Mouse (Mus musculus) CH12.LX (cell line): ENCODE data around the gene Eepd1. TPM values are rescaled to one million over a fixed set of nuclear protein-coding genes. Genes with fewer than 3 reads are reported as not detected.

Source experiments
- DNase-seq: peaks from one replicate; pipeline ENCODE4 v3.0.0-alpha.2; 2013; ENCODE audit errors: extremely low read depth
- H3K27ac ChIP-seq: 2 replicates; pipeline ENCODE4 v1.5.1; 2012; ENCODE audit warnings: low read depth, mild to moderate bottlenecking, control low read depth, moderate library complexity; ENCODE audit not compliant: insufficient read depth
- H3K27me3 ChIP-seq: replicated peaks from 2 replicates; pipeline ENCODE3; 2012; ENCODE audit warnings: inconsistent platforms
- H3K36me3 ChIP-seq, 2 experiments: replicated peaks in 1 of 2; 2 replicates each; pipeline versions ENCODE3 to v1.6.1; 2012; ENCODE audit warnings: inconsistent platforms in 1 of 2, low read length in 1 of 2, mild to moderate bottlenecking in 1 of 2, mixed read lengths in 1 of 2, moderate library complexity in 1 of 2; ENCODE audit not compliant: control insufficient read depth in 1 of 2, insufficient read depth in 1 of 2
- H3K4me1 ChIP-seq, 2 experiments: 2 replicates each; pipeline ENCODE4 v1.6.1; 2012; ENCODE audit warnings: inconsistent platforms in 1 of 2, moderate library complexity in 1 of 2; ENCODE audit not compliant: insufficient read depth in 2 of 2, control insufficient read depth in 1 of 2
- H3K4me2 ChIP-seq: 2 replicates; pipeline ENCODE4 v1.6.1; 2012; ENCODE audit warnings: low read depth, mild to moderate bottlenecking, control low read depth; ENCODE audit not compliant: poor library complexity, insufficient read depth, severe bottlenecking
- H3K4me3 ChIP-seq, 3 experiments: fragments of 150-350 bp in 1 of 3; sonication (generic) in 1 of 3; replicated peaks in 1 of 3; 2 replicates each; pipeline versions ENCODE3 to v1.5.1; 2011 to 2012; ENCODE audit warnings: low read depth in 2 of 3, low read length in 2 of 3, mild to moderate bottlenecking in 2 of 3, moderate library complexity in 2 of 3, control low read depth in 1 of 3, improper control_type of control experiment in 1 of 3, inconsistent platforms in 1 of 3, mixed read lengths in 1 of 3; ENCODE audit not compliant: poor library complexity in 1 of 3
- H3K79me2 ChIP-seq: replicated peaks from 2 replicates; pipeline ENCODE4 v1.6.1; 2012; ENCODE audit warnings: mild to moderate bottlenecking, moderate library complexity; ENCODE audit not compliant: control insufficient read depth, poor library complexity, insufficient read depth, severe bottlenecking; ENCODE audit errors: extremely low read depth
- H3K9ac ChIP-seq: 2 replicates; pipeline ENCODE4 v1.6.1; 2012; ENCODE audit warnings: low read depth, mild to moderate bottlenecking, control low read depth, moderate library complexity; ENCODE audit not compliant: insufficient read depth
- H3K9me3 ChIP-seq: replicated peaks from 2 replicates; pipeline ENCODE3; 2012; ENCODE audit warnings: low read length, inconsistent platforms, mixed read lengths
- CHD1 ChIP-seq: IDR thresholded peaks from 2 replicates; pipeline ENCODE4 v1.6.1; 2012; ENCODE audit warnings: low read depth, low read length, improper control_type of control experiment, inconsistent platforms
- E2F4 ChIP-seq: IDR thresholded peaks from 2 replicates; pipeline ENCODE4 v1.6.1; 2011; ENCODE audit warnings: low read depth, low read length, improper control_type of control experiment; ENCODE audit not compliant: insufficient replicate concordance
- EP300 ChIP-seq: IDR thresholded peaks from 2 replicates; pipeline ENCODE4 v1.6.1; 2011; ENCODE audit warnings: low read length, improper control_type of control experiment
- ETS1 ChIP-seq: conservative IDR thresholded peaks from 2 replicates; pipeline ENCODE4 v1.6.1; 2012; ENCODE audit warnings: low read depth, mild to moderate bottlenecking, inconsistent platforms, low read length, improper control_type of control experiment, moderate library complexity
- IRF4 ChIP-seq: IDR thresholded peaks from 2 replicates; pipeline ENCODE4 v1.6.1; 2014; ENCODE audit warnings: low read depth, mild to moderate bottlenecking, inconsistent platforms, low read length, improper control_type of control experiment
- JUN ChIP-seq: IDR thresholded peaks from 2 replicates; pipeline ENCODE4 v1.6.1; 2011; ENCODE audit warnings: low read depth, mild to moderate bottlenecking, low read length, improper control_type of control experiment, moderate library complexity; ENCODE audit not compliant: insufficient read depth
- JUND ChIP-seq: conservative IDR thresholded peaks from 2 replicates; pipeline ENCODE4 v1.6.1; 2011; ENCODE audit warnings: low read depth, low read length, improper control_type of control experiment
- MAFK ChIP-seq: IDR thresholded peaks from 2 replicates; pipeline ENCODE4 v1.6.1; 2011; ENCODE audit warnings: low read length, improper control_type of control experiment; ENCODE audit not compliant: insufficient replicate concordance
- MAX ChIP-seq: IDR thresholded peaks from 2 replicates; pipeline ENCODE4 v1.6.1; 2011; ENCODE audit warnings: low read length, improper control_type of control experiment
- MAZ ChIP-seq: IDR thresholded peaks from 2 replicates; pipeline ENCODE4 v1.6.1; 2012; ENCODE audit warnings: low read depth, mild to moderate bottlenecking, inconsistent platforms, low read length, improper control_type of control experiment, moderate library complexity
- MEF2A ChIP-seq: IDR thresholded peaks from 2 replicates; pipeline ENCODE4 v1.6.1; 2014; ENCODE audit warnings: low read depth, mild to moderate bottlenecking, inconsistent platforms, low read length, improper control_type of control experiment, borderline replicate concordance
- MYC ChIP-seq: IDR thresholded peaks from 2 replicates; pipeline ENCODE4 v1.6.1; 2011; ENCODE audit warnings: low read depth, mild to moderate bottlenecking, improper control_type of control experiment, low read length
- NELFE ChIP-seq: IDR thresholded peaks from 2 replicates; pipeline ENCODE4 v1.6.1; 2011; ENCODE audit warnings: low read depth, low read length, improper control_type of control experiment
- NRF1 ChIP-seq: IDR thresholded peaks from 2 replicates; pipeline ENCODE4 v1.6.1; 2014; ENCODE audit warnings: low read depth, mild to moderate bottlenecking, inconsistent platforms, low read length, improper control_type of control experiment, moderate library complexity
- PAX5 ChIP-seq: IDR thresholded peaks from 2 replicates; pipeline ENCODE4 v1.6.1; 2012; ENCODE audit warnings: low read length, inconsistent platforms, mixed read lengths
- POLR2A ChIP-seq: IDR thresholded peaks from 2 replicates; pipeline ENCODE4 v1.6.1; 2011; ENCODE audit warnings: low read depth, mild to moderate bottlenecking, improper control_type of control experiment, low read length
- RAD21 ChIP-seq: IDR thresholded peaks from 2 replicates; pipeline ENCODE4 v1.6.1; 2011; ENCODE audit warnings: low read depth, mild to moderate bottlenecking, low read length, improper control_type of control experiment, moderate library complexity
- SIN3A ChIP-seq: IDR thresholded peaks from 2 replicates; pipeline ENCODE4 v1.6.1; 2012; ENCODE audit warnings: low read length, improper control_type of control experiment, inconsistent platforms
- SMC3 ChIP-seq: IDR thresholded peaks from 2 replicates; pipeline ENCODE4 v1.6.1; 2011; ENCODE audit warnings: low read depth, low read length, improper control_type of control experiment
- TBP ChIP-seq: conservative IDR thresholded peaks from 2 replicates; pipeline ENCODE4 v1.6.1; 2011; ENCODE audit warnings: low read depth, low read length, improper control_type of control experiment
- TCF12 ChIP-seq: IDR thresholded peaks from 2 replicates; pipeline ENCODE4 v1.6.1; 2014; ENCODE audit warnings: low read depth, mild to moderate bottlenecking, inconsistent platforms, low read length, improper control_type of control experiment
- UBTF ChIP-seq: IDR thresholded peaks from 2 replicates; pipeline ENCODE4 v1.6.1; 2012; ENCODE audit warnings: low read depth, mild to moderate bottlenecking, inconsistent platforms, low read length, improper control_type of control experiment, moderate library complexity
- USF1 ChIP-seq: IDR thresholded peaks from 2 replicates; pipeline ENCODE4 v1.6.1; 2014; ENCODE audit warnings: low read depth, mild to moderate bottlenecking, inconsistent platforms, low read length, improper control_type of control experiment
- ZMIZ1 ChIP-seq: IDR thresholded peaks from 2 replicates; pipeline ENCODE4 v1.6.1; 2012; ENCODE audit warnings: low read depth, mild to moderate bottlenecking, inconsistent platforms, low read length, improper control_type of control experiment
- ZNF384 ChIP-seq: IDR thresholded peaks from 2 replicates; pipeline ENCODE4 v1.6.1; 2012; ENCODE audit warnings: low read depth, low read length, improper control_type of control experiment, inconsistent platforms
- dilution Hi-C: fragments of 300-500 bp; cut with MboI; formaldehyde crosslinking; loops from 2 replicates; pipeline ENCODE4 v1.14.3; 2020; ENCODE audit warnings: low sequenced_read_pairs; ENCODE audit not compliant: extremely low pct_unique_long_range_greater_than_20kb, extremely low pct_ligation_motif_present
- in situ Hi-C: fragments of 300-500 bp; cut with MboI; formaldehyde crosslinking; loops from 3 replicates; pipeline ENCODE4 v1.14.3; 2019; ENCODE audit warnings: low sequenced_read_pairs, low pct_ligation_motif_present, low pct_unique_long_range_greater_than_20kb, mixed read lengths
- polyA plus RNA-seq: library from polyadenylated mRNA; unstranded; fragments of >175 nt; gene quantifications from 2 replicates; pipeline ENCODE4 v1.2.1, GENCODE M21; 2012; ENCODE audit warnings: low read depth; ENCODE audit not compliant: insufficient read length
- total RNA-seq, 2 experiments: library from RNA; depleted of rRNA; stranded (reverse); fragments of 300-350 nt in 1 of 2; fragments of >200 nt in 1 of 2; gene quantifications; 2 replicates each; pipeline ENCODE4 v1.2.3; 2012 to 2014

The Eepd1 gene
- total and polyA plus RNA-seq, 3 experiments, result 1.3 to 2.5 (median 2.2) TPM

GRCm38 (mm10) chr9:25500031-25500430 is 18.7 kb downstream of the Eepd1 start:
- TF ChIP-seq USF1, result no peak
- no peak for TF ChIP-seq MAFK
- no peak for TF ChIP-seq ETS1
- no peak for TF ChIP-seq MAZ
- TF ChIP-seq ZNF384, result no peak
- no peak for TF ChIP-seq POLR2A
- no peak for TF ChIP-seq SMC3
- H3K79me2 ChIP-seq, result no peaks in the 10 kb centered on the region
- peaks cover 0 to 2% of the 10 kb centered on the region in 2 experiments for H3K36me3 ChIP-seq
- no peak for DNase-seq
- H3K27me3 ChIP-seq, result no peaks in the 10 kb centered on the region
- no peaks in the 10 kb centered on the region for H3K9me3 ChIP-seq
- H3K27ac ChIP-seq, result no peak overlapping the region
- no peak overlapping the region for H3K4me3 ChIP-seq
- in situ Hi-C loops (no loop called here), dilution Hi-C loops (no loop called here)
- peaks cover 3 to 18% of the 10 kb centered on the region in 2 experiments for H3K4me1 ChIP-seq
- no peak overlapping the region for H3K9ac ChIP-seq
- no peak overlapping the region for H3K4me2 ChIP-seq

GRCm38 (mm10) chr9:25508825-25509224 is 27.5 kb downstream of the Eepd1 start:
- DNase-seq, result no peak
- dilution Hi-C loops, result no loop called here
- H3K27ac ChIP-seq, result no peak overlapping the region

GRCm38 (mm10) chr9:25510572-25510971 is 29.2 kb downstream of the Eepd1 start:
- dilution Hi-C loops (no loop called here), in situ Hi-C loops (no loop called here)
- Histone ChIP-seq H3K27ac (no peak overlapping the region), H3K27me3 (no peaks in the 10 kb centered on the region), H3K4me3 (no peak overlapping the region), H3K36me3 (no peaks in the 10 kb centered on the region), H3K9me3 (no peaks in the 10 kb centered on the region), H3K4me2 (peak overlapping the region; percentile 65), H3K9ac (no peak overlapping the region), H3K79me2 (no peaks in the 10 kb centered on the region), H3K4me1 (peaks cover 7 to 44% of the 10 kb centered on the region in 2 experiments)
- peak; percentile 52 for DNase-seq
- TF ChIP-seq MAX, result 0 out of 2 replicates have a peak, but pooled peaks have one; percentile 51
- peak; percentile 84 for TF ChIP-seq MEF2A
- no peak for TF ChIP-seq MYC
- no peak for TF ChIP-seq E2F4
- TF ChIP-seq MAFK, result no peak
- no peak for TF ChIP-seq UBTF
- no peak for TF ChIP-seq TBP
- TF ChIP-seq PAX5, result no peak
- TF ChIP-seq MAZ, result no peak
- peak; percentile 57; the same call in 1 of the 2 replicates for TF ChIP-seq TCF12
- no peak for TF ChIP-seq JUND
- TF ChIP-seq SIN3A, result no peak
- no peak; the same call in 1 of the 2 replicates for TF ChIP-seq RAD21
- no peak for TF ChIP-seq IRF4
- TF ChIP-seq CHD1, result no peak
- TF ChIP-seq ETS1, result peak; percentile 73
- TF ChIP-seq ZNF384, result no peak
- peak; percentile 56 for TF ChIP-seq EP300
- peak; percentile 22; the same call in 1 of the 2 replicates for TF ChIP-seq USF1
- TF ChIP-seq NRF1, result no peak
- TF ChIP-seq JUN, result no peak
- TF ChIP-seq ZMIZ1, result no peak
- no peak for TF ChIP-seq NELFE
- no peak for TF ChIP-seq SMC3

More at GRCm38 (mm10) chr9:25508825-25509224, 27.5 kb downstream of the Eepd1 start:
- no peak for TF ChIP-seq MAX
- Histone ChIP-seq H3K27me3 (no peaks in the 10 kb centered on the region), H3K4me3 (no peak overlapping the region), H3K9ac (no peak overlapping the region), H3K4me1 (peaks cover 7 to 47% of the 10 kb centered on the region in 2 experiments), H3K9me3 (no peaks in the 10 kb centered on the region), H3K79me2 (no peaks in the 10 kb centered on the region), H3K36me3 (no peaks in the 10 kb centered on the region), H3K4me2 (no peak overlapping the region)
- in situ Hi-C loops, result no loop called here
